Mouse (Mus musculus) olfactory bulb, adult 2 months (tissue): ENCODE results near the gene Ston1.

Source experiments
- CTCF ChIP-seq: fragments of 200-500 bp; IDR thresholded peaks from 2 replicates; pipeline ENCODE4 v1.5.1; 2012; ENCODE audit warnings: low read depth, mild to moderate bottlenecking, low read length, moderate library complexity; ENCODE audit not compliant: insufficient read depth
- POLR2A ChIP-seq: fragments of 200-500 bp; IDR thresholded peaks from 2 replicates; pipeline ENCODE4 v1.6.1; 2012; ENCODE audit warnings: mild to moderate bottlenecking, low read depth, low read length, moderate library complexity; ENCODE audit not compliant: insufficient read depth

DNA sequence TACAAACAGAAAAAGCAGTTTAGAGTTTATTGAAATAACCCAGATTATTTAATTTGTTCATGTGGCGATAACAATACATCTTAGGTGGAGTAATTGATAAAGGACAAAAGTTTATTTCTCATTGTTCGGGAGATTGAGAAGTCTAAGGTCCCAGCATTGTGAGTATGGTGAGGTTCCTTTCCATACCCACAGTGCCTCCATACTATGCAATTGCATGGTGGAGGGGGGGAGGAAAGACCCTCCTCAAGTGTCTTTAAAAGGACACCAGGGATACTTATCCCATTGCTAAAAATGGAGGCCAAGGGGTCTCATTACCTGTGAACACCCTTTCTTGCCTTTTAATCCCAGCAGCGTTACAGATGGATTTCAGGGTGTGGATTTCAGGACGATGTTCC lies 55.9 kb downstream of the Ston1 start:
- TF ChIP-seq POLR2A (no peak), CTCF (no peak)
